Mouse (Mus musculus): ENCODE data around the gene Ptpre.
"Not testable (repeated sequence)": the region's sequence is repeated elsewhere in the genome, so short reads cannot be mapped to it uniquely, and the experiment has no call there.

Gene Ptpre

GRCm38 (mm10) chr7:135534548-135535189, 2.6 kb upstream of the Ptpre start:
- no peak for DNase-seq (ENCODE audit: low spot score)

GRCm38 (mm10) chr7:135535908-135536307, 1.4 kb upstream of the Ptpre start:
- DNase-seq (ENCODE audit: low spot score): no peak

GRCm38 (mm10) chr7:135537948-135538741, 864 bp downstream of the Ptpre start:
- DNase-seq (ENCODE audit: low spot score): peak; percentile 38

GRCm38 (mm10) chr7:135539429-135539828, 2.1 kb downstream of the Ptpre start:
- no peak for DNase-seq (ENCODE audit: low spot score)

- no peak for DNase-seq (ENCODE audit: low spot score)
These were observed 5.0 kb downstream of the Ptpre start for GRCm38 (mm10) chr7:135542235-135542634.

- no peak for DNase-seq (ENCODE audit: low spot score)
These were observed 5.8 kb downstream of the Ptpre start for GRCm38 (mm10) chr7:135543033-135543432.

- peak; percentile 63 for DNase-seq (ENCODE audit: low spot score)
These were observed 7.0 kb downstream of the Ptpre start for GRCm38 (mm10) chr7:135544321-135544720.

GRCm38 (mm10) chr7:135545957-135546356, 8.7 kb downstream of the Ptpre start:
- no peak for DNase-seq (ENCODE audit: low spot score)

- DNase-seq (ENCODE audit: low spot score): no peak
These were observed 9.2 kb downstream of the Ptpre start for GRCm38 (mm10) chr7:135546530-135546929.

- no peak for DNase-seq (ENCODE audit: low spot score)
These were observed 11.2 kb downstream of the Ptpre start for GRCm38 (mm10) chr7:135548434-135548833.

- peak; percentile 57 for DNase-seq (ENCODE audit: low spot score)
These were observed 14.3 kb downstream of the Ptpre start for GRCm38 (mm10) chr7:135551547-135551946.

GRCm38 (mm10) chr7:135553550-135553949, 16.3 kb downstream of the Ptpre start:
- no peak for DNase-seq (ENCODE audit: low spot score)

- no peak for DNase-seq (ENCODE audit: low spot score)
These were observed 19.6 kb downstream of the Ptpre start for GRCm38 (mm10) chr7:135556663-135557402.

- no peak for DNase-seq (ENCODE audit: low spot score)
These were observed 23.0 kb downstream of the Ptpre start for GRCm38 (mm10) chr7:135560280-135560679.

GRCm38 (mm10) chr7:135564022-135564421, 26.7 kb downstream of the Ptpre start:
- no peak for DNase-seq (ENCODE audit: low spot score)

GRCm38 (mm10) chr7:135566013-135566412, 28.7 kb downstream of the Ptpre start:
- DNase-seq (ENCODE audit: low spot score): no peak

- no peak for DNase-seq (ENCODE audit: low spot score)
These were observed 30.3 kb downstream of the Ptpre start for GRCm38 (mm10) chr7:135567582-135567981.

- DNase-seq (ENCODE audit: low spot score): no peak
These were observed 31.3 kb downstream of the Ptpre start for GRCm38 (mm10) chr7:135568550-135568949.

- no peak for DNase-seq (ENCODE audit: low spot score)
These were observed 34.1 kb downstream of the Ptpre start for GRCm38 (mm10) chr7:135571392-135571791.

- no peak for DNase-seq (ENCODE audit: low spot score)
These were observed 34.8 kb downstream of the Ptpre start for GRCm38 (mm10) chr7:135571951-135572559.

- not testable (repeated sequence) for DNase-seq (ENCODE audit: low spot score)
These were observed 38.2 kb downstream of the Ptpre start for GRCm38 (mm10) chr7:135575319-135576069.

- no peak for DNase-seq (ENCODE audit: low spot score)
These were observed 39.0 kb downstream of the Ptpre start for GRCm38 (mm10) chr7:135576329-135576728.

Data from ovary, postnatal 36 days (tissue).